Mouse (Mus musculus) heart, embryonic 16.5 days (tissue): ENCODE data around the gene Slit3. TPM values are rescaled to one million over a fixed set of nuclear protein-coding genes. Genes with fewer than 3 reads are reported as not detected.

ENCODE experiments used
- ATAC-seq: fragments of 200-750 bp; cut with Nextera tagmentation; replicated peaks from 2 replicates; pipeline ENCODE4 v1.8.0; 2017; ENCODE audit warnings: moderate number of reproducible peaks; ENCODE audit not compliant: insufficient read depth, low FRiP score; ENCODE audit errors: extremely low read depth
- H3K27ac ChIP-seq: fragments of 300-500 bp; sonication (generic); 2 replicates; pipeline ENCODE4 v1.5.1; 2014; ENCODE audit warnings: mild to moderate bottlenecking, low read length, control low read depth, moderate library complexity
- H3K27me3 ChIP-seq: fragments of 300-500 bp; sonication (generic); 2 replicates; pipeline ENCODE4 v1.6.1; 2014; ENCODE audit warnings: low read length, mixed read lengths; ENCODE audit not compliant: control insufficient read depth, insufficient read depth
- H3K36me3 ChIP-seq: fragments of 300-500 bp; sonication (generic); 2 replicates; pipeline ENCODE4 v1.6.1; 2014; ENCODE audit not compliant: control insufficient read depth, insufficient read depth
- H3K4me1 ChIP-seq: fragments of 300-500 bp; sonication (generic); 2 replicates; pipeline ENCODE4 v1.6.1; 2014; ENCODE audit warnings: low read length, mixed read lengths; ENCODE audit not compliant: control insufficient read depth, insufficient read depth
- H3K4me2 ChIP-seq: fragments of 300-500 bp; sonication (generic); 2 replicates; pipeline ENCODE4 v1.6.1; 2014; ENCODE audit warnings: low read depth, mild to moderate bottlenecking, control low read depth, low read length
- H3K4me3 ChIP-seq: fragments of 300-500 bp; sonication (generic); 2 replicates; pipeline ENCODE4 v1.5.1; 2014; ENCODE audit warnings: mild to moderate bottlenecking, control low read depth, low read length
- H3K9ac ChIP-seq: fragments of 300-500 bp; sonication (generic); 2 replicates; pipeline ENCODE4 v1.6.1; 2014; ENCODE audit warnings: low read length, control low read depth
- H3K9me3 ChIP-seq: fragments of 300-500 bp; sonication (generic); replicated peaks from 2 replicates; pipeline ENCODE4 v1.6.1; 2016; ENCODE audit warnings: low read length; ENCODE audit not compliant: control insufficient read depth
- WGBS: fragments of 180-500 bp; shearing (Covaris S2); extraction: QIAGEN DNeasy Blood & Tissue Kit; methylation state at CpG from one replicate; pipeline ENCODE4 v1.1.7; 2014; 5-methylcytosine and 5-hydroxymethylcytosine counted together
- polyA plus RNA-seq: library from polyadenylated mRNA; unstranded; fragments of >200 nt; fragmentation: Nextera tagmentation; extraction: Ambion mirVana; gene quantifications from 2 replicates; pipeline ENCODE4 v1.2.1, GENCODE M21; 2015

Slit3 gene
- polyA plus RNA-seq, 1 experiment from 2014 or later, result 7.8 TPM

DNA sequence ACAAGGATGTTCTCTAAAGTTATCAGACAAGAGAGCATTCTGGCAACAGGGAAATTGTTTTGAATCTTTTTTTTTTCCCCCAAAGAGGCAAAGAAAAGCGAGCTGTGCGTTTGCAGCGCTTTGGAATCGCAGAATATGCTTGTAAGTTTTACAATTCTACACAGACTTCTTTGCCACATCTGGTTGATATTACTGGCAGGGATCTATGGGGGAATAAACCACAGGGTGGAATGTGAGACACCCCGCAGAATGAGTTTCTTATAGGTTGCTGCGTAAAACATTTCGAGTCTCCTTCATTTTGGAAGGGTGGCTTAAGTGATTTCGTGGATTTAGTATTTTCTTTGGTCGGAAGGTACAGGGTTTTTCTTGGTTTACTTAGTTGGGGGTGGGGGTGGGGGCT, 122.6 kb downstream of the Slit3 start:
- Histone ChIP-seq H3K4me3 (no peak overlapping the region), H3K4me2 (no peak overlapping the region), H3K9me3 (no peaks in the 10 kb centered on the region), H3K36me3 (no peaks in the 10 kb centered on the region), H3K4me1 (0 out of 2 replicates have a peak, but pooled peaks cover 3% of the 10 kb centered on the region), H3K9ac (no peak overlapping the region), H3K27me3 (no peaks in the 10 kb centered on the region), H3K27ac (no peak overlapping the region)
- 88% methylated on average over 9 of the region's 9 CpGs for WGBS
- no peak for ATAC-seq

- no peak overlapping the region for H3K27ac ChIP-seq
- peak; percentile 45; the same call in 1 of the 2 replicates for ATAC-seq
- H3K9me3 ChIP-seq, result no peaks in the 10 kb centered on the region
- no peaks in the 10 kb centered on the region for H3K36me3 ChIP-seq
- no peaks in the 10 kb centered on the region for H3K27me3 ChIP-seq
- 71% methylated on average over 7 of the region's 7 CpGs for WGBS
- H3K9ac ChIP-seq, result no peak overlapping the region
- H3K4me2 ChIP-seq, result no peak overlapping the region
- H3K4me1 ChIP-seq, result 0 out of 2 replicates have a peak, but pooled peaks cover 3% of the 10 kb centered on the region
- no peak overlapping the region for H3K4me3 ChIP-seq
These were observed 123.5 kb downstream of the Slit3 start for GRCm38 (mm10) chr11:35244526-35244925.

- Histone ChIP-seq H3K27me3 (no peaks in the 10 kb centered on the region), H3K27ac (no peak overlapping the region), H3K9ac (no peak overlapping the region), H3K4me3 (no peak overlapping the region), H3K4me2 (no peak overlapping the region), H3K9me3 (no peaks in the 10 kb centered on the region), H3K36me3 (no peaks in the 10 kb centered on the region), H3K4me1 (peaks cover 7% of the 10 kb centered on the region)
- no peak for ATAC-seq
- WGBS, result 68% methylated on average over 3 of the region's 3 CpGs
These were observed 125.6 kb downstream of the Slit3 start for GRCm38 (mm10) chr11:35246623-35247022.

GRCm38 (mm10) chr11:35248088-35248487, 127.1 kb downstream of the Slit3 start:
- Histone ChIP-seq H3K9me3 (no peaks in the 10 kb centered on the region), H3K27me3 (no peaks in the 10 kb centered on the region), H3K4me3 (no peak overlapping the region), H3K4me2 (no peak overlapping the region), H3K4me1 (peaks cover 12% of the 10 kb centered on the region), H3K27ac (no peak overlapping the region), H3K36me3 (no peaks in the 10 kb centered on the region), H3K9ac (no peak overlapping the region)
- ATAC-seq, result no peak
- WGBS, result 78% methylated on average over 5 of the region's 5 CpGs

GRCm38 (mm10) chr11:35250871-35251418, 129.9 kb downstream of the Slit3 start:
- no peaks in the 10 kb centered on the region for H3K36me3 ChIP-seq
- no peak overlapping the region for H3K9ac ChIP-seq
- no peak for ATAC-seq
- no peaks in the 10 kb centered on the region for H3K9me3 ChIP-seq
- peaks cover 9% of the 10 kb centered on the region for H3K4me1 ChIP-seq
- H3K27ac ChIP-seq, result no peak overlapping the region
- 51% methylated on average over 4 of the region's 4 CpGs for WGBS
- H3K4me2 ChIP-seq, result no peak overlapping the region
- no peak overlapping the region for H3K4me3 ChIP-seq
- H3K27me3 ChIP-seq, result no peaks in the 10 kb centered on the region

GRCm38 (mm10) chr11:35251910-35252309, 130.9 kb downstream of the Slit3 start:
- no peak overlapping the region for H3K27ac ChIP-seq
- peak; percentile 56; the same call in 1 of the 2 replicates for ATAC-seq
- no peaks in the 10 kb centered on the region for H3K27me3 ChIP-seq
- WGBS, result 38% methylated on average over 4 of the region's 4 CpGs
- peaks cover 9% of the 10 kb centered on the region for H3K4me1 ChIP-seq
- no peaks in the 10 kb centered on the region for H3K36me3 ChIP-seq
- no peaks in the 10 kb centered on the region for H3K9me3 ChIP-seq
- no peak overlapping the region for H3K4me3 ChIP-seq
- no peak overlapping the region for H3K9ac ChIP-seq
- no peak overlapping the region for H3K4me2 ChIP-seq

DNA sequence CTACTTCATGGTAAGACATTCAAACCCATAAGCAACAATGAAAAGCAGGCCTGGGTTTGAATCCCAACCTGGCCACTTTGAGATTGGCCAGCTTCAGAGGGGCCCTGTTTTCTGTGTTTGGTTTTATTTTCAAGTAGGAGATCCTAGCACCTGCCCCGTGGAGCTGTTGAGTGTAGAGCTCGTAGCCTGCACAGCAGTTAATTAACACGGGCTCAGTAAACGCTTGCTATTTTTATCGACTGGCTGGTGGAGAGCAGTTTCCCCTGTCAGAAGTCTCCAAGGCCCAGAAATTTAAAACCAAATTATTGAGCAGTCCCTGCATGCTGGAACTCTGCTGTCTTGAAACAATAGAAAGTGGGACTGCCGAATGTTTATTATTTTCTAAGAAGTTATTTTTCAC, 136.3 kb downstream of the Slit3 start:
- H3K27ac ChIP-seq, result peak overlapping the region; percentile 70
- WGBS, result 30% methylated on average over 6 of the region's 6 CpGs

DNA sequence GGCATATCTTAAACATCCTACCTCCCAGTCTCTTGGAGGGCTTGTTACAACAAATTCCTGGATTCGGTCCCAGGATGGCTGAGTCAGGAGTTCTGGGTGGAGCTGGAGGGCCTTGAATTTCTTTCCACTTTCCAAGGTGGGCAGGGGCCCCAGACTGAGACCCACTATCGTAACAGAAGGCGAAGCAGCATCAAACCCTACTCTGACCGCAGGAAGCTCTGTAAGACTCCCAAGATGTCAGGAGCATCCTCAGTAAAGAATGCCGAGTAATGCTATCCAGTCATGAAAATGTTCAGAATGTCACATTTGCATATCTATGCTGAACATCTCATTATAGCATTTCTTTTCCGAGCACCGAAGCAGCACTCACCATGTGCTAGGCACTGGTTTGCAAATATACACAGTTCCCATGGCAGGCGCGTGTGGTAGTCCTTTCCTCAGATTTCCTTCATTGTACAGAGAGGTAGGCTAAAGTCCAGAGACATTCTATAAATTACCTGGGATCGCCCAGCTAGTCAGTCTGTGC, 140.6 kb downstream of the Slit3 start:
- Histone ChIP-seq H3K9ac (no peak overlapping the region), H3K36me3 (no peaks in the 10 kb centered on the region), H3K4me2 (no peak overlapping the region), H3K27me3 (no peaks in the 10 kb centered on the region), H3K9me3 (peaks cover 3% of the 10 kb centered on the region), H3K4me3 (no peak overlapping the region), H3K27ac (no peak overlapping the region), H3K4me1 (peaks cover 13% of the 10 kb centered on the region)
- 84% methylated on average over 10 of the region's 10 CpGs for WGBS
- no peak for ATAC-seq

More for the DNA sequence above, 136.3 kb downstream of the Slit3 start:
- ATAC-seq, result no peak
- Histone ChIP-seq H3K4me2 (no peak overlapping the region), H3K4me1 (peaks cover 13% of the 10 kb centered on the region), H3K9me3 (no peaks in the 10 kb centered on the region), H3K9ac (no peak overlapping the region), H3K27me3 (no peaks in the 10 kb centered on the region), H3K4me3 (no peak overlapping the region), H3K36me3 (no peaks in the 10 kb centered on the region)

DNA sequence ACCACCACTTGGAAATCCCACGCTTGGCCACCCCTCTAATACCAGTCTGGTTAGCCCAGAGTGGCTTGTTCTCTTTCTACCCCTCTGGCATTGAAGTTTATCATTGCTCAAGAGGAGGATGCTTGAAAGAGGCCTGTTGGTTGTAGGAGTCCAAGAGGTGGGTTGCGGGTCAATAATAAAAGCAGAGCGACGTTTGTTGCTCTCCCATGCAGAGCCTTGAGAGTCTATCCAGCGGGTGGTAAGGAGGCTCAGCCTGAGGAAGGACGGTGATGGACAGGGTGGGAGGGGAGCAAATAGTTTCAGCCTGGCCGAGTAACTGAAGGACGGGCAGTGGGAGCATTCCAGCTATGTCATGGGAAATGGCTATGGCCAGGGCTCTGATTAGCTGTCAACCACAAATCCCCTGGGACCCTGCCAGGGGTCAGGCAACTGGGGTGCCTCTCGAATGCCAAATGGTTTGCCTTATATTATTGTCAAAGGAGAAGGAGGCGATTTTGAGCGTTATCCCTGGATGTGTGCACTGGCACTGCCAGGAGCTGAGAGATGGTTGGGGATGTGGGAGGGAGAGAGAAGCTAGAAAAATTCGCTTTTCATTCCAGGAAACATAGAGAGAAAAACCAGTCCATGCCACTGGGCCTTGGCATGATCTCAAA, 141.4 kb downstream of the Slit3 start:
- H3K9ac ChIP-seq, result no peak overlapping the region
- 62% methylated on average over 12 of the region's 12 CpGs for WGBS
- H3K4me3 ChIP-seq, result no peak overlapping the region
- no peak for ATAC-seq
- no peak overlapping the region for H3K27ac ChIP-seq
- H3K4me1 ChIP-seq, result peaks cover 9% of the 10 kb centered on the region
- H3K36me3 ChIP-seq, result no peaks in the 10 kb centered on the region
- H3K27me3 ChIP-seq, result no peaks in the 10 kb centered on the region
- peaks cover 3% of the 10 kb centered on the region for H3K9me3 ChIP-seq
- H3K4me2 ChIP-seq, result no peak overlapping the region
